Mouse (Mus musculus) kidney, adult 2 months (tissue): Measurements from ENCODE around the gene H2-DMa. TPM values are rescaled to one million over a fixed set of nuclear protein-coding genes. Genes with fewer than 3 reads are reported as not detected.

ENCODE experiments used
- DNase-seq: peaks from one replicate; pipeline ENCODE4 v3.0.0; 2021
- H3K27ac ChIP-seq: fragments of 200-500 bp; 2 replicates; pipeline ENCODE4 v1.5.1; 2012; ENCODE audit warnings: low read depth, low read length, control low read depth, inconsistent platforms; ENCODE audit not compliant: insufficient read depth
- H3K27me3 ChIP-seq: fragments of 200-500 bp; replicated peaks from 2 replicates; pipeline ENCODE4 v1.6.1; 2012; ENCODE audit warnings: mild to moderate bottlenecking, moderate library complexity, low read length, inconsistent platforms; ENCODE audit not compliant: control insufficient read depth, insufficient read depth
- H3K36me3 ChIP-seq: fragments of 200-500 bp; 2 replicates; pipeline ENCODE4 v1.6.1; 2012; ENCODE audit warnings: mild to moderate bottlenecking, moderate library complexity, low read length, inconsistent platforms; ENCODE audit not compliant: control insufficient read depth, insufficient read depth
- H3K4me1 ChIP-seq: fragments of 200-500 bp; 2 replicates; pipeline ENCODE4 v1.6.1; 2011; ENCODE audit warnings: low read length; ENCODE audit not compliant: control insufficient read depth, insufficient read depth
- H3K4me3 ChIP-seq: fragments of 200-500 bp; 2 replicates; pipeline ENCODE4 v1.5.1; 2011; ENCODE audit warnings: mild to moderate bottlenecking, low read depth, low read length, control low read depth; ENCODE audit not compliant: insufficient read depth
- CTCF ChIP-seq: fragments of 200-500 bp; conservative IDR thresholded peaks from 2 replicates; pipeline ENCODE4 v1.5.1; 2011; ENCODE audit warnings: low read depth, mild to moderate bottlenecking, control low read depth, low read length, moderate library complexity, mixed read lengths; ENCODE audit not compliant: insufficient read depth, insufficient read length
- POLR2A ChIP-seq: fragments of 200-500 bp; IDR thresholded peaks from one replicate; pipeline ENCODE4 v1.6.1; 2011; ENCODE audit warnings: low read depth, low read length, control low read depth
- WGBS: fragments of 180-500 bp; shearing (Covaris S2); methylation state at CpG from one replicate; pipeline ENCODE4 v1.1.7; 2018; 5-methylcytosine and 5-hydroxymethylcytosine counted together
- polyA plus RNA-seq: library from polyadenylated mRNA; depleted of rRNA; stranded (reverse); fragments of >200 nt; gene quantifications from 2 replicates; pipeline ENCODE4 v1.2.3, GENCODE M21; 2012

The H2-DMa gene
- polyA plus RNA-seq, 1 experiment, result 37.1 TPM

- H3K4me1 ChIP-seq, result peaks cover 10% of the 10 kb centered on the region; the same call in 1 of the 2 replicates
- H3K27me3 ChIP-seq, result no peaks in the 10 kb centered on the region
- H3K36me3 ChIP-seq, result no peaks in the 10 kb centered on the region
- TF ChIP-seq POLR2A (no peak), CTCF (no peak)
- no peak overlapping the region for H3K4me3 ChIP-seq
- DNase-seq, result peak; percentile 87
- WGBS, result 36% methylated on average over 6 of the region's 6 CpGs
- no peak overlapping the region for H3K27ac ChIP-seq
Measured at GRCm38 (mm10) chr17:34127475-34127874, 8.1 kb downstream of the H2-DMa start.

- TF ChIP-seq POLR2A (no peak), CTCF (peak; percentile 34)
- H3K36me3 ChIP-seq, result no peaks in the 10 kb centered on the region
- H3K27ac ChIP-seq, result no peak overlapping the region
- DNase-seq, result no peak
- H3K4me1 ChIP-seq, result peaks cover 10% of the 10 kb centered on the region; the same call in 1 of the 2 replicates
- no peaks in the 10 kb centered on the region for H3K27me3 ChIP-seq
- H3K4me3 ChIP-seq, result no peak overlapping the region
- WGBS, result 49% methylated on average over 13 of the region's 13 CpGs
Measured at GRCm38 (mm10) chr17:34128264-34128937, 9.1 kb downstream of the H2-DMa start.

DNA sequence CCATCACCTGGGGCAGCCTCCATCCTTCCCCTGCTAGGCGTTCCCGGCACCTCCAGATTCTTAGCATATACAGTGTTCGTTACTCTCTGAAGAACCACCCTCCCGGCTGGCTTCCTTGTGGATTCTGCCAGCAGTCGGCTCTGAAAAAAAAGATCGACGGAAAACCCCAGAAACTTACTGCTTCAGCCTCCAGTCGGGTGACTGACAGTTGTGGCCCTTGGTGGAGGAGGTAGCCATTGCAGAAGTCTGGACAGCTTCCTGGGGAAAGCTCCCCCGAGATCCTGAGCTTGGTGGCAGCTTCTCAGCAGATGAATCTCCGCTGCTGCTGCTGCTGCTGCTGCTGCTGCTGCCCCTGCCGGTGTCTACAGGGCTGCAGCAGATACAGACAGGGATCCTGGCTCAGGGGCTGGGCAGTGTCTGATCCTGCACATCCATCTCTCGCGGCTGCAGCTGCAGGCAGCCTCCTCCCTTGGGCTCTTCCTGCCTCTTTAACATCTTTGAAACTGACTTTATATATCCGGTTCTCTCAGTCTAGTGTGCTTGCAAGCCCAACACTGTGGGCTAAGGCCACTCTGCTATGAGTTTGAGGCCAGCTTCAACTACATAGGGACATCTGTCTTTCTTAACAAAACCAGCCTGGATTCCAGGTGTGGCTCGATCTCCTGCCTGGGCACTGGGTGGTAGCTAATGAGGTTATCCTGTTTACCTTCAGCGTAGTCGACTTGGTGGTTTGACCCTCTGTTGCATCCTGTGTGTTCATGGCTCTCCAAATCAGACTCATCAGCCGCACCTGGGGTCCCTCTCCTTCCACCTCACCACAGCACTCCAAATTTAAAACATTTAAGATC, 9.8 kb downstream of the H2-DMa start:
- H3K27me3 ChIP-seq, result no peaks in the 10 kb centered on the region
- no peak for DNase-seq
- peaks cover 10% of the 10 kb centered on the region; the same call in 1 of the 2 replicates for H3K4me1 ChIP-seq
- WGBS, result 26% methylated on average over 18 of the region's 18 CpGs
- H3K36me3 ChIP-seq, result no peaks in the 10 kb centered on the region
- no peak overlapping the region for H3K4me3 ChIP-seq
- TF ChIP-seq CTCF, result no peak
- no peak for TF ChIP-seq POLR2A
- H3K27ac ChIP-seq, result no peak overlapping the region

DNA sequence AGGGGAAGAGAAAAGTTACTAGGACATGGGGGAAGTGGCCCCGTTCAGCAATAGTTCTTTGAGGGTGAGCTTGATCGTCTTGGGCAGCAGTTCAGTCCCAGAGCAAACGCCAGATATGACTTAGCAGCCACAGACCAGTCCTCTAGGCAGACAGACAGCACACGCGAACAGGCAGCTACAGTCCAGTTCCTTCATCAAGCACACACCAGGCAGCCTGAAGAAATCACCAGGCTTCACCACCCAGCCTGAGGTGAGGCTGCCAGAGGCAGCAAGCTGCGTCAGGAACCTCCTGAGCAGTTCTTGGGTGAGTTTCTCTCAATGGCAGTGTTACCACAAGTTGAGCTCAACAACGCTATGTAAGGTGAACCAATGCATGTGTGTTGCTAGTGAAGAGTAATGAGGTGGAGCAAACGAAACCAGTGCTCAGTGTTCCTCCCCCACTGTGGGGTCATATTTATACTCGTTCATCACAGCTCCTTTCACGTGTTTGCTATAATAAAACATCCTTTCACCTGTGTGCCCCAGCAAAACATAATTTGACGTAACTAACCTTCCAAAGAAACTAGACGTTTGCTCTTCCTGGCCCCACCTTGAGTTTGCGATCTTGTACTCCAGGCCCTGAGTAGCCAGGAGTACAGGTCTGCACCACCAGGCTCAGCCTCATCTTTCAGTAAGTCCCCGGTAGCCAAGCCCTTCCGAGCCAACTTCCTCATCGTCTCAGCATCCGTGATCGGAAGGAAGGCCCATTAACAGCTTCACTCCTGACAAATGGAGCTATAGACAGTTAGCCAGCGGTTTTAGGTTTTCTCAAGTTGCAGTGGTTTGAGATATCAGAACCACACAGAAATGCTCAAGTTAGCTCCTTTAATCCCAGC, 11.0 kb downstream of the H2-DMa start:
- Histone ChIP-seq H3K36me3 (no peaks in the 10 kb centered on the region), H3K27me3 (no peaks in the 10 kb centered on the region), H3K4me3 (no peak overlapping the region), H3K4me1 (peaks cover 10% of the 10 kb centered on the region; the same call in 1 of the 2 replicates), H3K27ac (no peak overlapping the region)
- TF ChIP-seq POLR2A (no peak), CTCF (no peak)
- WGBS, result 46% methylated on average over 19 of the region's 19 CpGs
- no peak for DNase-seq

DNA sequence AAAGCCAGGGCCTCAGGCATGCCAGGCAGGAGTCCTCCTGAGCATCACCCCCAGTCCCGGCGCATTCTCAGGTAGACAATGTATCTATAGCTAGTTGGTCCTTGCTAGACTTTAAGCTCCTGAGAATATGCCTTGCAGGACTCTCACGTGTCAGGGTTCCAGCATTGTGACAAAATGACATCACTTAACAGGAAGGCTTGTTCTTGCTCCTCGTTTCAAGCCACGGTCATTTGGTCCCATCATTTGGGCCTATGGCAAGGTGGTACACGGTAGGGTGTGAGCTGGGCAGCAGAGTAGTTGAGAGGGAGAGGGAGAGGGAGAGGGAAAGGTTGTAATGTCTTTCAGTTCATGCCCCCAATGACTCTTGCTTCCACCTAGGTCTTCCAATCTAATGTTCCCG, 12.6 kb downstream of the H2-DMa start:
- H3K4me3 ChIP-seq, result no peak overlapping the region
- H3K27me3 ChIP-seq, result no peaks in the 10 kb centered on the region
- no peaks in the 10 kb centered on the region for H3K36me3 ChIP-seq
- WGBS, result 79% methylated on average over 7 of the region's 7 CpGs
- TF ChIP-seq POLR2A (no peak), CTCF (no peak)
- DNase-seq, result no peak
- no peak overlapping the region for H3K27ac ChIP-seq
- H3K4me1 ChIP-seq, result peaks cover 8% of the 10 kb centered on the region; the same call in 1 of the 2 replicates

DNA sequence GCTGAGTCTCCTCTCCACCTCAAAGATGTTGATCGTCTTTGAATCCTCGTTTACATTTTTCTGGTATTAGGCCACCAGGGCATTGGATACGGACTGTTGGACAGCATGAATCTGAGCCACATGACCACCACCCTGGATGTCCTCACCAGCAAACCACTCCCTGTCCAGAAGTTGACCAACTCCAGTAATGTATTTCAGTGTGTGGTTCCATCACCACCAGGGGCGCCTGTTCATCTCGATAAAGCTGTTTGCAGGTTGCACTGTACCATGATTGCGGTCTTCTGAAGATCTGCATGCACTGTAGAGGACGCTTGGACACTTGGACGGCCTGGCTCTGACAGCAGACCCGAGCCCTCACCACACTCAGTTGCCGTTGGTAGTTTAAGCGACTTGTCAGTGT, 13.9 kb downstream of the H2-DMa start:
- WGBS, result 65% methylated on average over 11 of the region's 11 CpGs
- H3K4me1 ChIP-seq, result no peaks in the 10 kb centered on the region
- no peak for DNase-seq

More for the DNA sequence above, 13.9 kb downstream of the H2-DMa start:
- Histone ChIP-seq H3K4me3 (no peak overlapping the region), H3K27ac (no peak overlapping the region), H3K36me3 (no peaks in the 10 kb centered on the region), H3K27me3 (no peaks in the 10 kb centered on the region)
- TF ChIP-seq POLR2A, result no peak
- TF ChIP-seq CTCF, result no peak; the same call in 1 of the 2 replicates
